Mouse (Mus musculus) right cerebral cortex, postnatal 25 days (tissue): Measurements from ENCODE around the gene Trpv5.

Source experiments
- DNase-seq: peaks from one replicate; pipeline ENCODE4 v3.0.0; 2022

Trpv5 gene

DNA sequence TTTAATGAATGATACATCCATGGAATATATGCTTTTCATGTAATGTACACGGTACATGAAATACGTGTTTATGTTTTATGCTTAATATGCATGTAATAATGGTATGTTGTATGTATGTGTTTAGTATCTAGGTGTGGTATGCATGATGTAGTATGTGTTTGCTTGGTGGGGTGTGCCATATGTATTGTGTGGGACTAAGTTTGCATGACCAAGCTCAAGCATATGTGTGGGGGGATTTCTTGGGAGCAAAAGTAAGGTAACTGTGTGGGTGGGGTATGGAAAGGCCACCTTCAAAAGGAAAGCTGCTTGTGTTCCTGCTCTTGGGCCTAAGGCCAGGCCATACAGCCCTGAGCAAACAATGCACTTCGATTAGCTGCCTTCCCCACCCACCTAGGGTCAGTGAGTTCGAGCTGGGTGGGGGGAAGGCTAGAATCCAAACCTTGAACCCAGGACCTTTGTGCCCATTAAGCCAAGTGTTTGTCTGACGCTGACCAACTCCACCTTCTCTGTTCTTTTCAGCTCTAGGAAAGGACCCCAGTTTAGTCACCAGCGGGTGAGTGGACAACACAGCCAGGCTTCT lies 42.6 kb downstream of the Trpv5 start:
- no peak for DNase-seq

DNA sequence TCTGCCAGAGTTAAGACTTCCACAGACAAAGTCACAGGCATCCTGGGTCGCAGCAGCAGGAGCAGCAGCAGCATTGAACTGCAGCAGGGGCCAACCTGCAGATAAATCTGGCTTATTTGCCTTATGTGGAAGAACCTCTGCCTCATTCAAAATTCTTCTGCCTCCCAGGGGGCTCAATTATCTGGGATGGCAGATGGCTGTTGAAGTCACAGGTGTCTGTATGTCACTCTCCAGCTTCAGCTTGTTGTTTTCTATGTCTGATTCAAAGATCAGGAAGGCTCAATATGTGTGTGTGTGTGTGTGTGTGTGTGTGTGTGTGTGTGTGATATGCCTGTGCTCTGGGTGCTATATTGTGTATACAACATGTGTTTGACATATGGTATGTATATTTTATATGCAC lies 43.2 kb downstream of the Trpv5 start:
- DNase-seq, result no peak

DNA sequence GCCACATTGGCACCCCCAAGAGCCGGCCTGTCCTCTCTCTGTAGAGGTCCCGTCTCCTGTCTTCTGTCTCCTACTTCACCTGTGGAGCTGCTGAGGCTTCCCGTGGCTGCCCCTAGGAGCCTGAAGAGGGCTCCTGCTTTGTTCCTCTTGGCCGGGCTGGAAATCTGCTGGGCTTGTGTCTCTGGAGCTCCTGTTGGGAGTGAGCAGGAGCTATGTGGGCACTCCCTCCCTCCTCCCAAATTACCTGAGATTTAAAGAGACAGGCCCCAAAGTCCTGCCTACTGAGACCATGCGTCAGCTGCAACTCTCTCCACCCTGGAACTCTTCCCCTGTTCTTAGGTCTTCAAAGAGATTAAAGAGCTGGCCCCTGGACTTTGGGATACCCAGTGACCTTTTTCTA lies 44.4 kb downstream of the Trpv5 start, which contains the start of gene Trpv6:
TSS of gene Trpv6 (minus strand) at position 228 of the 400 bp plus-strand sequence.
- DNase-seq, result no peak

GRCm38 (mm10) chr6:41635211-41635610 lies 45.4 kb downstream of the Trpv5 start:
- DNase-seq, result no peak

GRCm38 (mm10) chr6:41631549-41631948 lies 49.0 kb downstream of the Trpv5 start:
- no peak for DNase-seq

DNA sequence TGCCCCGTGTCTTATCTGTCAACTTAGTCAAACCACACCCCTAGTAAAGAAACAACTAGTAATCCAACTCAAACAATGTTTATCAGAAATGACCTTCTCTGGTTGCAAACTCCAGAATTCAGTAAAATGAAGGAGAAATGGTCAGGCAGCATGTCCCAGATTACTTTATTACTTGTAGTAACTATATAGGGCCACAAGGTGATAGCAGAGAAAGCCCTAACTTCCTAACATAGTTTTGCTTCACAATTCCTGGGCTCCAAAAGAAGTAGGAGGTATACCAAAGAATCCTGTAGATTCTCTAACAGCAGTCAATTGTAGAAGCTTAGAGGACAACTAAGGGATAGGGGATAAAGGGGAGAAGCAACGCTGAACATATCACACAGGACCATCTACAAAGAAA lies 49.8 kb downstream of the Trpv5 start:
- no peak for DNase-seq

- DNase-seq, result no peak
These were observed 52.4 kb downstream of the Trpv5 start for GRCm38 (mm10) chr6:41628180-41628579.

- DNase-seq, result peak; percentile 48
These were observed 57.9 kb downstream of the Trpv5 start for GRCm38 (mm10) chr6:41622661-41623060.

DNA sequence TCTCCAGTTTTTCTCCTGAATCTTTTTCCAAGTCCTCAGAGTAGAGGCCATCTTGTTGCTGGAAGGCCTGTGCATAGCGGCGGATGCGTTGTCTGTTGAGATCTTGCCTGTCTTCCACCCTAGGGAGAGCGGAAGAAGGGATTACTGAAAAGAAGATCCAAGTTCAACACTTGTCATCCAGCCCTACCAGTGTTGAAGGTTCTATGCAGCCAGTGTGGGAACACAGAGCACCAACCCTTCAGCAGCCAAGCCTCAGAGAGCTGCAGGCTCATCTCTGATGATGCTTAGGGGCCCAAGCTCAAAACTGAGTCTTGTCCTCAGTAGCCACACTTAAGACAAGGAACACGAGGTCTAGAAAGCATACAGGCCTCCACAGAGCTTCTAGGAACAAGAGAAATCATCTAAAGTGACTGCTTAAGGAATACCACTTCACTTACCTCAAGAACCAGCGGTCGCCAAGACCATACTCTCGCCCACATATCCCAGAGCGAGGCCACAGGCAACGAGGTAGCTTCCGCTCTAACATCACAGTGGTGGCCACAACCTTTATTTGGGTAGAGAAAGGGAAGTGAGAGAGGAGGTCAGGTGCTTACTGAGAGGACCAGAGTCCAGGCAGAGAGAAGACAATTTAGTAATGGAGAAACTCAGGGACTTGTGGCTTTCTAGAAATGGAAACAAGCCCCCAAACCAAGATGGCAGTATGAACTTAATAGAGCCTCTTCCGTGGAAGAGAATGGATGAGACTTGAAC lies 59.2 kb downstream of the Trpv5 start:
- no peak for DNase-seq

DNA sequence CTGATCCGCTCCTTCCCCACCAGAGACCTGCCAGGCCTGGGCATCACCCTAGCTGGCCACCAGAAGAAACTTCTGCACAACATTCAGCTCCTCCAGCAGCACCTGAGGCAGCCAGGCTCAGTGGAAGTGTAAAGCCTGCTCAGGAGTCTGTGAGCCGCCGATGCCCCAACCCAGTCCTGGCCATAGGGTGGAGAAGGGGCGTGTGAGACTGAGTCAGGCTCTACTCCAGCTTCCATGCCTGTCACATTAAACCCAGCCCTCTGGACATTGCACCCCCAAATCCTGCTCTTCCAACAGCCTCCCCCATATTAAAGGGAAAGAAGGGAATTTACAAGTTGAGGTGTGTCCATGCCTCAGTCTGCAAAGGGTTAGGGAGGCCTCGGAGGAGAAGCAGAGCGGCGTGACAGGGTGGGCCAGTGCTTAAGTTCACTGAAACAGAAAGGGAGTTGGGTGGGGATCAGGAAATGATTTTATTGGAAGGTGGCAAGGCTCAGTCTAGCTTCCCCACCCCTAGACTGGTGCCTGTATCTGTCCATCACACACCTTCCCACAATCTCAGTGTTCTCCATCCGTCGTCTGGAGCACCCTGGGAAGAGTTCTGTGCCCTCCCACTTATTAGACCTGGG lies 60.3 kb downstream of the Trpv5 start:
- DNase-seq, result no peak

DNA sequence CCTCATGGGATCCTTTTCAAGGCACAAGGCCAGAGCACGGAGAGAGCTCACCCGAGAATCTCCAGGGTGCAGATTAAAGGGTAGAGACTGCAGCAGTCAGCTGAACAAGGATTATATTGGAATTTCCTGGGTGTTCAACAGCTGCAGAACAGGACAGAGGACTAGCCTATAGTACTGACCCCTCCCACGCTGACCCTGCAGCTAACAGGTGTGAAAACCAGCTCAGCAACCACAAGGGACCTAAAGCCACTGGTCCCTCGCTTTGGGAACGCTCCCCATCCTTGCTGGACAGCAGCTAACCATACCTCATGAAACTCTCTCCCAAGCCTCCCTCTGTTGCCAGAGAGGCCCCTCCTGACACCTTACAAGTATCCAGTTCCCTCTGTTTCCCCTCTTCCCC lies 72.9 kb downstream of the Trpv5 start:
- no peak for DNase-seq

DNA sequence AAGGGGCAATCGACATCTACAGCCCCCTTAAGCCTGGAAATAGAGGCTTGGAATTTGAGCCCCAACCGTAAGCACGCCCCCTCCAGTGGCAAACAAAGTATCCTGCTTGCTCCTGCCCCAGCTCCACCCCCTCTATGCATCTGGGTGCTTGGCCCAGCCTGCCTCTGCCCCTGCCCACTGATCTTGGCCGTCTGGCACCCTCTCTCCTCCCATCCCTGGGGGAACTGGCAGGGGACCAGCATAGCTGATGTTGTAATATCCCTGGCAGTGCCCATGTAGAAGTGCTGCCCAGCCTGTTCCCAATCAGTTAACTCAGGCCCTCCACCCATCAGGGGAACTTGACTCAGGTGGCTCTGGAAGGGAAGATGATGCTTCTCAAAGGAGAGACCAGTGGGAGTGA lies 74.4 kb downstream of the Trpv5 start:
- DNase-seq, result peak; percentile 66

- no peak for DNase-seq
These were observed 74.8 kb downstream of the Trpv5 start for GRCm38 (mm10) chr6:41605794-41606104.

DNA sequence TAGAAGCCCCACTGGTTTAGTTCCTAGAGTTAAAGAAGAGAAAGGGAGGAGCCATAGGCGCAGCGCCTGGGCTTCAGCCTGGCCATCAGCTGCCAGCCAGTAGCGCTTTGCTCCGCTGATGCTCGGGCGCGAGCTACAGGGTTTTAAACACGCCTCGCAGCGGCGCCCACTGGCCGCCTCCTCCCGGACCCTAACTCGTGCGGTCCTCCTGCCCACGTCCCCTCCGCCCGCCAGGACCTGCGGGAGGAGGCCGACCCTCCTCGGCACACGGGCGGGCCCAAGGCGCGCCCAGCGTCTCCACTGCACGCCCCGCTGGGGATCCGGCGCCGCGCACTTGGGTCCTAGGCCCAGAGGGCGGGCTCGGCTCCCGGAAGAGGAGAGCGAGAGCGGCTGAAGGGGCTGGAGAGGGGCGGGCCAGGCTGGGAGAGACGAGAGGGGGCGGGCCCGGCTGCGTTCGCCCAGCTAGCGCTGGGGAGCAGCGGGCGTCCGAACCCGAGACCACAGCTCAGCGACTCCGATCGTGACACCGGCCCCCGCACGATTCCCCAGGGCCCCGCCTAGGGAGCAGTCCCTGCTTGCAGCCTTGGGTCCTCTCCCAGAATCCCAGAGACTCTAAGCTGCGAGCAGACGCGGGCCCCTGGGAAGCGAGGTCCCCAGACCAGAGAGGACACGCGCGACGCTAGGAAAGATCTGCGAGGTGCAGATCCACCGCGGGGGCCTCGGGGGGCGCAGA lies 75.3 kb downstream of the Trpv5 start, which contains the start of gene Ephb6:
TSS of gene Ephb6 (plus strand) at position 422 of the 733 bp plus-strand sequence.
- peak; percentile 79 for DNase-seq

- DNase-seq, result peak; percentile 58
These were observed 76.0 kb downstream of the Trpv5 start for GRCm38 (mm10) chr6:41604401-41605050.
